Mouse (Mus musculus): ENCODE measurements around the gene Bri3bp. TPM values are rescaled to one million over a fixed set of nuclear protein-coding genes. Genes with fewer than 3 reads are reported as not detected.

Bri3bp gene
- total and polyA plus RNA-seq, 2 experiments from 2014 or later, result 43.9 to 96.0 TPM

- H3K4me2 ChIP-seq (ENCODE audit: low read depth, low read length, poor library complexity, severe bottlenecking), result no peak overlapping the region
- H3K27ac ChIP-seq (ENCODE audit: low read depth, low read length), result no peak overlapping the region
- H3K36me3 ChIP-seq (ENCODE audit: insufficient read depth, low read length), result peaks cover 28% of the 10 kb centered on the region; the same call in 1 of the 2 replicates
- TF ChIP-seq CTCF (IDR thresholded peaks at IDR 0.05), result no peak
- H3K4me1 ChIP-seq (ENCODE audit: insufficient read depth, low read length), result no peaks in the 10 kb centered on the region
- H3K9ac ChIP-seq (replicated peaks; ENCODE audit: low read length, poor library complexity, severe bottlenecking), result no peak overlapping the region
- DNase-seq (ENCODE audit: low spot score) (no peak), ATAC-seq (ENCODE audit: low FRiP score) (no peak)
- H3K4me3 ChIP-seq (ENCODE audit: low read depth, low read length), result no peak overlapping the region
- WGBS, result 91% methylated on average over 9 of the region's 9 CpGs
- H3K27me3 ChIP-seq (ENCODE audit: insufficient read depth, low read length), result no peaks in the 10 kb centered on the region
- H3K9me3 ChIP-seq (ENCODE audit: low read length), result no peaks in the 10 kb centered on the region
Observed at GRCm38 (mm10) chr5:125452573-125452972, 11.2 kb downstream of the Bri3bp start.

GRCm38 (mm10) chr5:125456100-125456499, 14.7 kb downstream of the Bri3bp start:
- H3K4me3 ChIP-seq (ENCODE audit: low read depth, low read length), result no peak overlapping the region
- 95% methylated on average over 6 of the region's 6 CpGs for WGBS
- no peaks in the 10 kb centered on the region for H3K9me3 ChIP-seq (ENCODE audit: low read length)
- no peak for DNase-seq (ENCODE audit: low spot score)
- no peak for TF ChIP-seq CTCF (IDR thresholded peaks at IDR 0.05)
- H3K27me3 ChIP-seq (ENCODE audit: insufficient read depth, low read length), result no peaks in the 10 kb centered on the region
- H3K4me1 ChIP-seq (ENCODE audit: insufficient read depth, low read length), result no peaks in the 10 kb centered on the region
- no peak overlapping the region for H3K9ac ChIP-seq (replicated peaks; ENCODE audit: low read length, poor library complexity, severe bottlenecking)
- peaks cover 28% of the 10 kb centered on the region; the same call in 1 of the 2 replicates for H3K36me3 ChIP-seq (ENCODE audit: insufficient read depth, low read length)
- ATAC-seq (ENCODE audit: low FRiP score), result no peak
- H3K4me2 ChIP-seq (ENCODE audit: low read depth, low read length, poor library complexity, severe bottlenecking), result no peak overlapping the region
- H3K27ac ChIP-seq (ENCODE audit: low read depth, low read length), result no peak overlapping the region

GRCm38 (mm10) chr5:125457538-125457937, 16.2 kb downstream of the Bri3bp start:
- Histone ChIP-seq H3K4me1 (ENCODE audit: insufficient read depth, low read length) (no peaks in the 10 kb centered on the region), H3K4me2 (ENCODE audit: low read depth, low read length, poor library complexity, severe bottlenecking) (no peak overlapping the region), H3K36me3 (ENCODE audit: insufficient read depth, low read length) (peaks cover 22% of the 10 kb centered on the region; the same call in 1 of the 2 replicates), H3K9me3 (ENCODE audit: low read length) (no peaks in the 10 kb centered on the region), H3K9ac (replicated peaks; ENCODE audit: low read length, poor library complexity, severe bottlenecking) (no peak overlapping the region), H3K27me3 (ENCODE audit: insufficient read depth, low read length) (no peaks in the 10 kb centered on the region), H3K4me3 (ENCODE audit: low read depth, low read length) (no peak overlapping the region), H3K27ac (ENCODE audit: low read depth, low read length) (no peak overlapping the region)
- no peak for TF ChIP-seq CTCF (IDR thresholded peaks at IDR 0.05)
- DNase-seq (ENCODE audit: low spot score), result no peak
- 91% methylated on average over 6 of the region's 6 CpGs for WGBS
- no peak for ATAC-seq (ENCODE audit: low FRiP score)

GRCm38 (mm10) chr5:125460574-125460973, 19.2 kb downstream of the Bri3bp start:
- no peaks in the 10 kb centered on the region for H3K4me1 ChIP-seq (ENCODE audit: insufficient read depth, low read length)
- no peak overlapping the region for H3K4me2 ChIP-seq (ENCODE audit: low read depth, low read length, poor library complexity, severe bottlenecking)
- no peaks in the 10 kb centered on the region for H3K9me3 ChIP-seq (ENCODE audit: low read length)
- no peak overlapping the region for H3K27ac ChIP-seq (ENCODE audit: low read depth, low read length)
- no peaks in the 10 kb centered on the region for H3K27me3 ChIP-seq (ENCODE audit: insufficient read depth, low read length)
- peaks cover 6% of the 10 kb centered on the region; the same call in 1 of the 2 replicates for H3K36me3 ChIP-seq (ENCODE audit: insufficient read depth, low read length)
- DNase-seq (ENCODE audit: low spot score), result no peak
- no peak for ATAC-seq (ENCODE audit: low FRiP score)
- H3K4me3 ChIP-seq (ENCODE audit: low read depth, low read length), result no peak overlapping the region
- WGBS, result 89% methylated on average over 3 of the region's 3 CpGs
- no peak overlapping the region for H3K9ac ChIP-seq (replicated peaks; ENCODE audit: low read length, poor library complexity, severe bottlenecking)
- peak; percentile 12; the same call in 1 of the 2 replicates for TF ChIP-seq CTCF (IDR thresholded peaks at IDR 0.05)

GRCm38 (mm10) chr5:125461868-125462445, 20.6 kb downstream of the Bri3bp start:
- Histone ChIP-seq H3K27me3 (ENCODE audit: insufficient read depth, low read length) (no peaks in the 10 kb centered on the region), H3K4me3 (ENCODE audit: low read depth, low read length) (no peak overlapping the region), H3K9ac (replicated peaks; ENCODE audit: low read length, poor library complexity, severe bottlenecking) (no peak overlapping the region), H3K9me3 (ENCODE audit: low read length) (no peaks in the 10 kb centered on the region), H3K27ac (ENCODE audit: low read depth, low read length) (no peak overlapping the region), H3K4me1 (ENCODE audit: insufficient read depth, low read length) (no peaks in the 10 kb centered on the region), H3K4me2 (ENCODE audit: low read depth, low read length, poor library complexity, severe bottlenecking) (no peak overlapping the region), H3K36me3 (ENCODE audit: insufficient read depth, low read length) (no peaks in the 10 kb centered on the region; the same call in 1 of the 2 replicates)
- 54% methylated on average over 10 of the region's 10 CpGs for WGBS
- peak; percentile 56 for TF ChIP-seq CTCF (IDR thresholded peaks at IDR 0.05)
- no peak for ATAC-seq (ENCODE audit: low FRiP score)
- peak; percentile 47 for DNase-seq (ENCODE audit: low spot score)

GRCm38 (mm10) chr5:125465192-125465591, 23.8 kb downstream of the Bri3bp start:
- peak overlapping the region; percentile 28 for H3K4me3 ChIP-seq (ENCODE audit: low read depth, low read length)
- peak overlapping the region; percentile 50 for H3K4me2 ChIP-seq (ENCODE audit: low read depth, low read length, poor library complexity, severe bottlenecking)
- 36% methylated on average over 7 of the region's 7 CpGs for WGBS
- no peak for TF ChIP-seq CTCF (IDR thresholded peaks at IDR 0.05)
- H3K4me1 ChIP-seq (ENCODE audit: insufficient read depth, low read length), result no peaks in the 10 kb centered on the region
- H3K9ac ChIP-seq (replicated peaks; ENCODE audit: low read length, poor library complexity, severe bottlenecking), result no peak overlapping the region
- H3K36me3 ChIP-seq (ENCODE audit: insufficient read depth, low read length), result no peaks in the 10 kb centered on the region
- no peaks in the 10 kb centered on the region for H3K27me3 ChIP-seq (ENCODE audit: insufficient read depth, low read length)
- DNase-seq (ENCODE audit: low spot score) (no peak), ATAC-seq (ENCODE audit: low FRiP score) (0 out of 2 replicates have a peak, but pooled peaks have one; percentile 7)
- 0 out of 2 replicates have a peak overlapping the region, but pooled peaks have one; percentile 18 for H3K27ac ChIP-seq (ENCODE audit: low read depth, low read length)
- H3K9me3 ChIP-seq (ENCODE audit: low read length), result no peaks in the 10 kb centered on the region

Measured in midbrain, postnatal 0 days (tissue).